Mouse (Mus musculus): Measurements from ENCODE around the gene Adcy1. TPM values are rescaled to one million over a fixed set of nuclear protein-coding genes. Genes with fewer than 3 reads are reported as not detected.

Gene Adcy1
- polyA plus RNA-seq, 1 experiment = not detected

DNA sequence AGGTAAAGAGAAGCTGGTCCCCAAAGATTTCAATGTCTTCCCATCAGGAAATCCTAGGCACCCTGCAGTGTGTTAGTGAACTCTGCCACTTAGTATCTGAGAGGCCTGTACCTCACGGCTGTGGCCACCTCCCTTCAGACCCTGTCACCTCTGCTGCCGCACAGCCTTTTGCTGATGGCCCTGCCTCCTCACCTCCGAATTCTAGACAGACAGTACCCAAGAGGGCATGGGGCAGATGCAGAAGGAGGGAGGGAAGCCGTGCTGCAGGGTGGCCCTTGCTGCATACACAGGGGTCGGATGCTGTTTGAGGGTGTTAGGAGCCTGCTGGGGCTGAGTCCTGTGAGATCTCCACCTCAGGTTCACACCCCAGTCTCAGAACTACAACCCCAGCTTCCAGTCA lies 2.6 kb downstream of the Adcy1 start:
- WGBS = 77% methylated on average over 5 of the region's 5 CpGs
- H3K27ac ChIP-seq (ENCODE audit: insufficient read depth, low read depth, low read length) = no peak overlapping the region
- no peak for TF ChIP-seq CTCF (IDR thresholded peaks at IDR 0.05; ENCODE audit: insufficient read depth, low read depth, low read length)
- TF ChIP-seq POLR2A (IDR thresholded peaks at IDR 0.05; ENCODE audit: insufficient read depth, low read depth, low read length) = no peak
- no peak overlapping the region for H3K4me3 ChIP-seq (ENCODE audit: insufficient read depth, low read depth, low read length)
- peaks cover 29% of the 10 kb centered on the region for H3K4me1 ChIP-seq (ENCODE audit: control insufficient read depth, insufficient read depth, low read length)

DNA sequence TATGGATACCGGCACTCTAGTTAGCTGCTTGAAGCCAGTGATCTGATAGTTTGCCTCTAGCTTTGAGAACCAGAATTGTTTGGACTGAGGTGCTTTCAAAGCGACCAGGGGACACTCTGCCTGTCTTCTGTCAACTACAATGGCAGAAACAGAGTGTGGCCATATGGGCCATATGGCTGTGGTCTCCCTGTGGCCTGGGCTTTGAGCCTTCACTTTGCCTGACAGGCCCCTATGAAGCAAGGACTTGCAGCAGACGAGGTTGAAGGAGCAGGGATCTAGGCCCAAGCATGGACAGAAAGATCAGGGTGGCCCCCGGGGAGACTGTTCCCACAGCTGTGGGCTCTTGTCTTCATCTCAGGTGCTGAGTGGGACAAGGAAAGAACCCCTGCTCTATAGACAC lies 4.0 kb downstream of the Adcy1 start:
- peaks cover 36% of the 10 kb centered on the region for H3K4me1 ChIP-seq (ENCODE audit: control insufficient read depth, insufficient read depth, low read length)
- no peak overlapping the region for H3K4me3 ChIP-seq (ENCODE audit: insufficient read depth, low read depth, low read length)
- 92% methylated on average over 4 of the region's 4 CpGs for WGBS
- TF ChIP-seq POLR2A (IDR thresholded peaks at IDR 0.05; ENCODE audit: insufficient read depth, low read depth, low read length) (no peak), CTCF (IDR thresholded peaks at IDR 0.05; ENCODE audit: insufficient read depth, low read depth, low read length) (no peak)
- H3K27ac ChIP-seq (ENCODE audit: insufficient read depth, low read depth, low read length) = no peak overlapping the region

DNA sequence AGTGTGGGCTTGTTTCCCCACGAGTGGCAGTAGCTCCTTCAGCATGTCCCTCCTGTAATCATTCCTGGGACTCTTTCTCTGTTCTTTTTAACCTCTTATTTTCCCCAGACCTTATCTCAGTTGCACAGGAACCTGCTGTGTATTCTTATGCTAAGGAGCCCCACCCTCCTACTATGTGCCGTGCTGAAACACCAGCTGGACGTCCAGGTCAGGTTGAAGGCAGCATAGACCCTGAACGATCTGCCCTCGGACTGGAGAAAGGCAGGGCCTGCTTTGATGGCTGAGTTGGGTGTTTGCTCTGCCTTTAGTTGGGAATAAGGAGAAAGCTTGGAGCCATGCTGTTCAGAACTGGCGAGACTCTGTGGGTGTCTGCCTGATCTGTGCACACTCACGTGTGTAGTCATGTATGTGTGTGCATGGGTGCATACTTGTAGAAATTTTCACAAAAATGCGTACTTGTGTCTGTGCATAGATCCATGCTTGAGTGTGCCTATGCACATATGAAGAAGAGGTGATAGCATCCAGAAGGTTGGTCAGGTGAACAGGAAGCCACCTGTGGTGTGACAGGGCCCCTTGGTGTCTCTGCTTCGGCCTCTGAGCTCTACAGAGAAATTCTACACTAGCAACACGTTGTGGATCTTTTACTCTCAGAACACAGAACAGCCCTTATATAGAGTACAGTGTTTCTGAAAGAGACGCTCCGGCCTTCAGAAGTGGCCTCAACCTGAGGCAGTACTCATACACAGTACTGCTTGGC lies 5.4 kb downstream of the Adcy1 start:
- 87% methylated on average over 12 of the region's 12 CpGs for WGBS
- Histone ChIP-seq H3K4me1 (ENCODE audit: control insufficient read depth, insufficient read depth, low read length) (peaks cover 28% of the 10 kb centered on the region), H3K27ac (ENCODE audit: insufficient read depth, low read depth, low read length) (no peak overlapping the region), H3K4me3 (ENCODE audit: insufficient read depth, low read depth, low read length) (no peak overlapping the region)
- TF ChIP-seq POLR2A (IDR thresholded peaks at IDR 0.05; ENCODE audit: insufficient read depth, low read depth, low read length) (no peak), CTCF (IDR thresholded peaks at IDR 0.05; ENCODE audit: insufficient read depth, low read depth, low read length) (no peak)

DNA sequence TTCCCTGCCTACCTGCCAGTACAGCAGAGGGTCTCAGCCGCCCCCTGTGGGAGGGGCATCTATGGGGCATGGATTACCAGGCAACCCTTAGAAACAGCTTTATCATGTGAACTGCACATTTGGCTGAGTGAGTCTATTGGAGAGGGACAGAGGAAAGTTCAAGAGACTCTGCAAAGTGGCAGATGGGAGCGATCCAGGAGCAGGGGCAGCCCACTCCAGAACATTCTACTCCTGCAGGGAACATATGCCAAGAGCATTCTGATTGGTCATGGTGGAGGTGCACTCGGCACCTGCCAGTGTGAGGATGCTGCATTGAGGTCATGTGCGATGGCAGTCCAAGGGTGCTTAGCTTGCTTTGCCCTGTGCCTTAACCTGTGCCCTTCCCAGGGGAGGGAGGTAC lies 6.5 kb downstream of the Adcy1 start:
- H3K4me3 ChIP-seq (ENCODE audit: insufficient read depth, low read depth, low read length) = no peak overlapping the region
- H3K27ac ChIP-seq (ENCODE audit: insufficient read depth, low read depth, low read length) = no peak overlapping the region
- peaks cover 17% of the 10 kb centered on the region for H3K4me1 ChIP-seq (ENCODE audit: control insufficient read depth, insufficient read depth, low read length)
- TF ChIP-seq CTCF (IDR thresholded peaks at IDR 0.05; ENCODE audit: insufficient read depth, low read depth, low read length) (no peak), POLR2A (IDR thresholded peaks at IDR 0.05; ENCODE audit: insufficient read depth, low read depth, low read length) (no peak)
- 91% methylated on average over 4 of the region's 4 CpGs for WGBS

DNA sequence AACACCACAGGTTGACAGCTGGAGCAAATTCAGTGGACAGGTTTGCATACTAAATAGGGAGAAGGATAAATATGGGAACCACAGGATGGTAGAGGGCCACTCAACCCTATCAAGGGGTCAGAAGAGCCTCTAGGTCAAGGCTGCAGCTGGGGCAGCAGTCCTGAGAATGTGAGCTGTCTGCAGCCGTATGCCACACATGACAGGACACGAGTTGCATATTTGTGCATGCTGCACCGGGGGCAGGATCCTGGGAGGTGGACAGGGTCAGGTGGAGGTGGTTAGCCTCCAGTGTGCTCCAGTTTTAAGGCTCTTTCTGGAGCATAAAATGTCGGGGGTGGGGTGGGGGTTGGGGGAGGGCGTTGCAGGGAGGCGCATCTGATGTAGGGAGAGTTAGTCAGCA lies 8.3 kb downstream of the Adcy1 start:
- no peak overlapping the region for H3K27ac ChIP-seq (ENCODE audit: insufficient read depth, low read depth, low read length)
- TF ChIP-seq CTCF (IDR thresholded peaks at IDR 0.05; ENCODE audit: insufficient read depth, low read depth, low read length) = no peak
- TF ChIP-seq POLR2A (IDR thresholded peaks at IDR 0.05; ENCODE audit: insufficient read depth, low read depth, low read length) = no peak
- peaks cover 7% of the 10 kb centered on the region for H3K4me1 ChIP-seq (ENCODE audit: control insufficient read depth, insufficient read depth, low read length)
- WGBS = 74% methylated on average over 6 of the region's 6 CpGs
- no peak overlapping the region for H3K4me3 ChIP-seq (ENCODE audit: insufficient read depth, low read depth, low read length)

DNA sequence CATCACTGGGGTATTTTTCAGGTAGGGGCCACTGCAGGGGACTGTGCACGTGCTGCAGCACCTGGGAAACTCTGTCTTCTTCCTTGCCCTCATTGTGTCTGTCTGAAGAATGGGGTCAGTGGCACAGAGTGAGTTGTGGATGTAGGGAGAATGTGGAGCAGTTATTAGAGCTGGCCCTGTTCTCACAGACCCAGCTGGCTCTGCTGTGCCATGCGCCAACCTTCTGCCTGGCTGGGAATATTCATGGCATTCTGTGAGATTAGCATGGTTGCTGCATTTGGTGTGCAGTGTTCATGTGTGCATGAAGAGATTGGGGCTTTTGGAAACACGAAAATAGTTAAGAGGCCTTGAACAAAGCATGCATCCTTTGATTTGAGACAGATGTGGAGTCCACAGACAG lies 10.3 kb downstream of the Adcy1 start:
- H3K27ac ChIP-seq (ENCODE audit: insufficient read depth, low read depth, low read length) = no peak overlapping the region
- TF ChIP-seq CTCF (IDR thresholded peaks at IDR 0.05; ENCODE audit: insufficient read depth, low read depth, low read length) (no peak), POLR2A (IDR thresholded peaks at IDR 0.05; ENCODE audit: insufficient read depth, low read depth, low read length) (no peak)
- peaks cover 7% of the 10 kb centered on the region for H3K4me1 ChIP-seq (ENCODE audit: control insufficient read depth, insufficient read depth, low read length)
- H3K4me3 ChIP-seq (ENCODE audit: insufficient read depth, low read depth, low read length) = no peak overlapping the region
- WGBS = 71% methylated on average over 3 of the region's 3 CpGs

DNA sequence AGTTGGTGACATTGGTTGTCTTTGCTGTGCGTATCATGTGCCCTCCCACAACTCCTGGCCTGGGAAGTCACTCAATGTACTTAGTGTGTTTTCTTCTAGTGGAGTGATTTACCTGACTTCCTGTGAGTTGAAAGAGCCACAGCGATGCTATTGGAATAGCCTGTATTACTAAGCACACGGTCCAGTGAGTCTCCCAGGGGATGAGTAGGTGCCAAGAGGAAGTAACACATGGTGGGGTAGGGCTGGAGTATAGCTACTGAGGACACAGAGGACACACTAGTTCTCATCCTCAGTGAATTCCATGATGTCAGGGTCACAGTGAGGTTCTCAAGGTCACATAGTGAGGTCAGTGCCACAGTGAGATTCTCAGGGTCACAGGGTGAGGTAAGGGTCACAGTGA lies 13.2 kb downstream of the Adcy1 start:
- WGBS = 80% methylated on average over 3 of the region's 3 CpGs
- H3K27ac ChIP-seq (ENCODE audit: insufficient read depth, low read depth, low read length) = no peak overlapping the region
- H3K4me3 ChIP-seq (ENCODE audit: insufficient read depth, low read depth, low read length) = no peak overlapping the region
- peaks cover 2% of the 10 kb centered on the region; the same call in 1 of the 2 replicates for H3K4me1 ChIP-seq (ENCODE audit: control insufficient read depth, insufficient read depth, low read length)
- TF ChIP-seq CTCF (IDR thresholded peaks at IDR 0.05; ENCODE audit: insufficient read depth, low read depth, low read length) (no peak), POLR2A (IDR thresholded peaks at IDR 0.05; ENCODE audit: insufficient read depth, low read depth, low read length) (no peak)

DNA sequence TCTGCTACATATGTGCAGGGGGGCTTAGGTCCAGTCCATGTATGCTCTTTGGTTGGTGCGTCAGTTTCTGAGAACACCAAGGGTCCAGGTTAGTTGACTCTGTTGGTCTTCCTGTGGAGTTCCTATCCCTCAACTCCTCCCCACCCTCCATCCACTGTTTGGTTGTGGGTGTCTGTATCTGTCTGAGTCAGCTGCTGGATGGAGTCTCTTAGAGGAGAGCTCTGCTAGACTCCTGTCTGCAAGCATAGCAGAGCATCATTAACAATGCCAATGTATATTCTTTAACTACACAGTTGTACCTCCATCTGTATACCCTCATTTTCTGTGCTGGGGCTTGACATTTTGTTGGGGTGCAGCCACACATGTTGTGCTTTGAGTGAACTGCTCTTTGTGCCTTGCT lies 18.6 kb downstream of the Adcy1 start:
- H3K27ac ChIP-seq (ENCODE audit: insufficient read depth, low read depth, low read length) = no peak overlapping the region
- no peak for TF ChIP-seq CTCF (IDR thresholded peaks at IDR 0.05; ENCODE audit: insufficient read depth, low read depth, low read length)
- TF ChIP-seq POLR2A (IDR thresholded peaks at IDR 0.05; ENCODE audit: insufficient read depth, low read depth, low read length) = no peak
- no peak overlapping the region for H3K4me3 ChIP-seq (ENCODE audit: insufficient read depth, low read depth, low read length)
- H3K4me1 ChIP-seq (ENCODE audit: control insufficient read depth, insufficient read depth, low read length) = 0 out of 2 replicates have a peak, but pooled peaks cover 2% of the 10 kb centered on the region
- 97% methylated on average over 1 of the region's 1 CpGs for WGBS

DNA sequence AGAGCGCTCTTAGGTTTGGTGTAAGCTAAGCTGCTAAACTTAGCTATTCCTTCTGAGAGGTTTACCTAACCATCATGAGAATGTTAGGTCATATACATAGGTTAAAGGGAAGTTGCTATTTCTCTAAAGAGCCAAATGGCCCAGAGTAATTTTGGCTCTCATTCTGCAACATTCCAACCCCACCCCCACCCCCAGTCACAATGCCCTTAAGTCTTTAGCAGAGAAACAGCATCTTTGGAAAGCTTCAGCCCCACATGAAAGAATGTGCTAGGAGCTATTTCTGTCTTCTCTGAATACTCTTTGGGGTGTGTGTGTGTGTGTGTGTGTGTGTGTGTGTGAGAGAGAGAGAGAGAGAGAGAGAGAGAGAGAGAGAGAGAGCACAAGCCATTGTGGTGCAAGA lies 20.6 kb downstream of the Adcy1 start:
- TF ChIP-seq POLR2A (IDR thresholded peaks at IDR 0.05; ENCODE audit: insufficient read depth, low read depth, low read length) (no peak), CTCF (IDR thresholded peaks at IDR 0.05; ENCODE audit: insufficient read depth, low read depth, low read length) (no peak)
- Histone ChIP-seq H3K4me1 (ENCODE audit: control insufficient read depth, insufficient read depth, low read length) (peaks cover 5% of the 10 kb centered on the region), H3K27ac (ENCODE audit: insufficient read depth, low read depth, low read length) (no peak overlapping the region), H3K4me3 (ENCODE audit: insufficient read depth, low read depth, low read length) (no peak overlapping the region)
- 98% methylated on average over 1 of the region's 1 CpGs for WGBS
